Mouse (Mus musculus) thymus, postnatal 0 days (tissue): ENCODE measurements at regions not wholly inside any gene's neighbourhood (a gene's known extent, or its start where the extent isn't known, plus 50 kb on each side); places are given as distances from the start of the nearest gene placed in this dataset.

Experiments
- DNase-seq: peaks from one replicate; pipeline ENCODE4 v3.0.0-alpha.2; 2015; ENCODE audit warnings: low spot score

DNA sequence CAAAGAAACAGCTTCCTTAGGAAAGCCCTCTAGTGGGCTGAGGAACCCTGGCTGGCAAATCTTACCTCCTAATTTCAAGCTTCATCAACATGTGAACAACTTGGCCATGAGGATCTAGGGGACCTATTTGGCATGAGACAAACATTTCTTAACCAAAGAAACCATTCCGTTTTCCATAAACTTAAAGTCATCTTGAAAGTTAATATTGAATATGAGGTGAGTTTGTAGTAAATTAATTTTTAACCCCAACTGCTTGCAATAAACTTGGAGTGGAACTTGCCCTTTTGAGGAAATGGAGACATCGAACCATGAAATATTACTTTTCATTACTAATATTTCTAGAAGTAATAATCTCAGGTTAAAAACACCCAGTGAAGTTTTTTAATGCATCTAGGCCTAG lies 229.7 kb downstream of the Cdh26 start:
- DNase-seq: no peak

DNA sequence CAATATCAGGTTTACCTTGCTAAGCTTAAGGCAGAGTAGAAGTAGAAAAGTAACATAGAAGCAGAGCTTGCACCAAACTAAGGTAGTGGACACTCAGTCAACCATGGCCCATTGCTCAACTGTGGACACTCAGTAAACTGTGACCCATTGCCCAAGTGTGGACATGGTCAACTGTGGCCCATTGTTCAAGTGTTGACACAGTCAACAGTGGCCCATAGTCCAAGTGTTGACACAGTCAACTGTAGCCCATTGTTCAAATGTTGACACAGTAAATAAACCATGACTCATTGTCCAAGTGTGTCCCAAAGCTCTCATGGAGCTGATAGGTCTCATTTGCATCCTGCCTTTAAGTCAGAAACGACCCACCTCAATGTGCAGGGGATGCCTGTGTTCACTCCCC lies 232.1 kb downstream of the Cdh26 start:
- no peak for DNase-seq

DNA sequence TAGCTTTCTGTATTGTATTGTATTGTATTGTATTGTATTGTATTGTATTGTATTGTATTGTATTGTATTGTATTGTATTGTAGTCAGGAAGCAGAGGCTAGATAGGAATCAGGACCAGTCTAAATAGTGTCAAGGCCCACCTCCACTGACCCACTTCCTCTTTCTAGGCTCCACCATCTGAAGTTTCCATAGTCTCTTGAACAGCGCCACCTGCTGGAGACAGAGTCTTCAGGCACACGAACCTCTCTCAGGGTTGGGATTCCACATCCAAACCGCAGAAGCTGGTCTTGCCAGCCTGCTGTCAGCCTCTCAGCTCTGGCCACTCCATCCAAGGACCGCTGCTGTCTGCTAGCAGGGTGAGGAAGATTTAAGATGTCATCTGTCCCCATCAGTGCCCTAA lies 234.6 kb downstream of the Cdh26 start:
- peak; percentile 74 for DNase-seq

DNA sequence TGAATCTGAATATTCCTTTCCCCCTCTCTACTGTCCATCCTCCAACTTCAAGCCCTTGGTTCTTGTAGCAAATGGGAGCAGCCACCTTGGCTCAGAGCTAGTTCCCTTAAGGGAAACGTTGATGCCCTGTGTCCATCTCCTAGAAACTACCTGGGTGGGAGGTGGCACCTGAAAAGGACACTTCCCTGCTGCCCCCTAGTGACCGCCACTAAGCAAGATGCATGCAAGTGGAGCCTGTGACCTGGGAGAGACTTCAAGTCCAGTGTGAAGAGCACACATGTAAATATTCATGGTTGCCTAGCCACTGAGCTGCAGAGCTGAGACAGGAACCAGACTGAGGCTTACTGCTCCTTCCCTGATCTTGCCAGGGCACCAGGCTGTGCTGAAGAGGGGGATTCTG lies 238.1 kb downstream of the Cdh26 start:
- DNase-seq: no peak

DNA sequence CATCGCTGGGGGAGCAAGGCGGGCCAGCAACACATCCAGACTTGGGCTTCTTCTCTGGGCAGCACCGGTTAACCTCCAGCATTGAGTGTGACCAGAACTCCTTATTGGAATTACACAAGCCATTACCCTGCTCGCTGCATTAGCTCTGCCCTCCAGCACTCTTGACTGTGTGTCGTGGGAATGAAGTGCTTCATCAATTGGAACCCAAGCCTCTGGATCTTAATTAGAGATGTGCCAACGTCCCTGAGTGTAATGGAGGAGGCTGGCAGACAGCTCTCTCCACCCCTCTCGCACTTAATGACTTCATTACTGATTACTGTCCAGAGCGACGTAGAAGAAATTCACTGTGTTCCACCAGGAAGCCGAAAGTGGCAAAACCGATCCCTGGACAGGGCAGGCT lies 240.6 kb downstream of the Cdh26 start:
- DNase-seq: no peak

DNA sequence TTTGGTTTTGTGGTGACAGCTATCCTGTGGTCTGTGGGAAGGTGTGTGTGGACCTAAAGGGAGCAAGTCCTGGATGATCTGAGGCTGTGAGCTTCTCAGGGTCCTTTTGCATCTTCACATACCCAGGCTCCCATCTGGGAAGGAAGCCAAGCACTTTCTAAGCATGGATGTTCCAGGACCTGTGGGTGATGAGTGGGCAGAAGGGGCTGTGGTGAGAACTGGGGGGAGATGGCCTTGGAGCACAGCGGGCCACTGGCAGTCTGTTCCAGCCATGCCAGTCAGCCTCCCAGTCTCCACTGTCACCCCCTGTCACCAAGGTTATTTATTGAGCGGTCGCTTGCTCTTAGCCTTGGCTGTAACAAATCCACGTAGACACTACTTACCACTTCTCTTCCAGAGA lies 243.3 kb downstream of the Cdh26 start:
- no peak for DNase-seq

DNA sequence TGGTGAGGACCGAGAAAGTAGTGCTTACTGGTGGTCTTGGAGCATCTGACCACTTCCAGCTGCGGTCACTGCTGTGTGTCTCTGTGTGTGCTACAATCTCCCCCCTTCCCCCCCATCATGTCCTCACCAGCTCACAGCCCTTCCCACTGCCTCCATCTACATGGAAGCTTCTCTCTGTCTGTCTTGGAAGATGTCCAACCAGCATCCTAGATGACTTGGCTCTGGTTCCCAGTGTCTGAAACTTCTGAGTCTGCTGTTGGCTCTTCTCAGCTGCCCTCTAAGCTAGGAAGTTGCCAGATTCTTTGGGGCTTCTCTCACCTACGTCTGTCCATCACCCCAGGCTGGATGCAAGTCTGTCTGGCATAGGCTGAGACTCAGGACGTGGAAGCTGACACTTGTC lies 244.3 kb downstream of the Cdh26 start:
- DNase-seq: no peak

DNA sequence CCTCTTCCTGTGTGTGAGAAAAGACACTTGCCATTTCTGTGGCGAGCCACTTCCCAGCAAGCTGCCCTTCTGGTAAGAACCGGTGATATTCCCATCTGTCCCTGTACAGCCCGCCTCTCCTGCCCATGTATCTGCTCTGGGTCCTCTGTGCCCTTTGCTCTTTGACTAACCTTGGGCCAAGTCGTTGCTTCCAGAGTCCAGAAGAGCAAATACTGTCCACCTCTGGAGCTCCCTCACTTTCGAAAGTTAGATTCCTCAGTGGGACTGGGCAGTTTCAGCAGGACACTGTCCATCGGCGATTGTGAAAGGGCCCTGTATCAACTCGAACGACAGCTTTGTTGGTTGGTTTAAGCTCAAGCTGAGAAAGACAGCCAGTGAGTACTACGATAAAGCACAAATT lies 246.6 kb downstream of the Cdh26 start:
- no peak for DNase-seq

DNA sequence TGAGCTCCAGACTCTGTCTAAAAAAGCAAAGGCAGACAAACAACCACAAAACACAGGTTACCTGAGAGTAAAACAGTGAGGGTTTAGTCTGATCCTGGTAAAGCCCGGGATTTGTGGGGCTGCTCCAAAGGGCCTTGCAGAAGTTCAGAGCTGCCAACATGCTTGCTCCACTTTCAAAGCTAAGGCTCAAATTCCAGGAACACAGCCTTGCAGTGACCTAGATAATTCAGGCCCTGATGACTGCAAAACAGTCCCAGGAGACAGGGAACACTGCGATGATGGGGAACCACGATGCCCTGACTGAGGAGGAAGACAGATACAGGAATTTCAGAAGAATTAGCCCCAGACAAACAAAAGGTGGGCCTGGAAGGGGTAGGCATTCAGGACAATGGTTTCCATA lies 250.0 kb downstream of the Cdh26 start:
- DNase-seq: no peak

DNA sequence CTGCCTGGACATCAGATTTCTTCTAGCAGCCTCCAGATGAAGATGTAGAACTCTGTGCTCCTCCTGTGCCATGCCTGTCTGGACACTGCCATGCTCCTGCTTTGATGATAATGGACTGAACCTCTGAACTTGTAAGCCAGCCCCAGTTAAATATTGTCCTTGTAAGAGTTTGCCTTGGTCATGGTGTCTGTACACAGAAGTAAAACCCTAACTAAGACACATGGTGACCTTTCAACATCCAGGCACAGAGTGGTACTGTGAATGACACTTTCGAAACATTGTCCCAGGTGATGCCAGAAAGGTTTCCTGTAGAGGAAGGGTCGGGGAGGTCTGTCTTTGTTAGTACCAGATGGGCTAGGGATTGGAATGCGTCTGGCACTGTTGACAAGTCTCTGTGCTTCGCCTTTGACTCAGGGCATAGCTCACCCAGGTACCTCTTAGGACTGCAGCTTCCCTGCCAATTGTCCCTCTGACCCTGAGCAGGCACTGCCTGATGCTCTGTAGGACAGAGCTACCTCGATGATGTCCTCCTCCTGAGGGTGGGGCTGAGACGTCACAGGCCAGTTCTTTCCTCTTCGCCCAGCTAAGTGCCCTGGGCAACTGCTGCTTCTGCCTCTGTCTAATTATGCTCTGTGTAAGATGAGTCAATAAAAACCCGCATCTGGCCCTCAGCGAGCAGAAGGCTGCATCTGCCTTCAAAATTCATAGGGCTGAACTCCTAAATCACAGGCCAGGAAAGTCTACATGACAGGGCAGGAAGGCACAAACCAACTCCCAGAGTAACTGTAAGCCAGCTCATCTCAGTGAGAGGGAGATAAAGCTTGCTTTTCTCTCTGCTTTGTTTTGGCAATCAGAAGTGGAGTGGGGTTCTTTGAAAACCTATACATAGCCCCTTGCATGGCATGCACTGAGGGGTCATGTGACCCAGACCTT lies 254.0 kb downstream of the Cdh26 start:
- no peak for DNase-seq

DNA sequence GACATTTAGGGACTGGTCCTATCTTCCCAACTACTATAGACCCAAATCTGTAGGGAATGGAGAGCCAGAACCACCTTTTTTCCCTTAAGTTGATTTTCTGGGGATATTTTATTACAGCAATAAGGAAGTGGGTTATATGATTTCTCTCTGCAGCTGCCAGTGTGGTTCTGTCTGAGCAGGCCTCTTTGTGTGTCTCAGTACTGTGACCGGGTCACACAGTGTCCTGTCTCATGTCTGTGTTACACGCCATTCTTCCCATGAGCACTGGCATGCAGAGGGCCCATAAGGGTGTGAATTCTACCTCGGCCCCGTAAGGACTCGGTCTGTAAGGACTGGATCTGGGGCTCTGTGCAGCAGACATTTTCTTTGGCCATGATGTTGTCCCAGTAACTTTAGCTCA lies 254.9 kb downstream of the Cdh26 start:
- DNase-seq: no peak

DNA sequence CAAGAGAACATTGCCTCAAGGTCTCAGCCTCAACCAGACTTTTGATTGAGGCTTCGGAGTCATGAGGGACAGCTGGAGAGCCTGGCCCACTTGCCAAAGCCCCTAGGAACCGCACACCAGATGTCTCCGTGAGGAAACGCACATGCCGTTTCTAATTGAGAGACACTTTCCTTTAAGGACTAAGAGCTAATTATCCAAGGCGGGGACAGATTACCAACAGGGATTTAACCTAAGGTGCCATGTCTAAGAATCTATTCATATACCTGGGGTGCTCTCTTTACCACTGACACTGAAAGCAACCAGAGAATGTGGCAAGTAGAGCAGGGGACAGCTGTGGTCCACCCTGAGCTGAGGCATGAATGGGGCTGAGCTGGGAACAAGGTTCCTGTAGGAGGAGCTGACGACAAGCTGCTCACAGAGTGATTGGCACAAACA lies 255.9 kb downstream of the Cdh26 start:
- DNase-seq: no peak

DNA sequence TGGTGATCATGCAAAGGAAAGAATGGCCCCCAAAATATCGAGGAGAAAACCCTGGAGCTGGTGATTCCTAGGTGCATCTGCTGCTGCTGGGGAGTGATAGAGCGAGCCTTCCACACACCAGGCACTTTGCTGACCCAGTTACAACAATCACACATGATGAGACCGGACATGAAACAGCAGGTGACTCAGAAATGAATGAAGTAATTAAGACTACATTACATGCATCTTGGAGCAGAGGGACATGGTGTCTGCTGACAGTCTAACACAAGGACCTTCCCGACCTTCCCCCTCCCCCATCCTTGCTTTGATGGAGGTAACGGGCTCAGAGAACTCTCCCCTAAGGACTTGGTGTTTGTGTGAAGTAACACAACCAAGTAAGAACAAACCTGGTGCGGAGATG lies 258.3 kb downstream of the Cdh26 start:
- no peak for DNase-seq

DNA sequence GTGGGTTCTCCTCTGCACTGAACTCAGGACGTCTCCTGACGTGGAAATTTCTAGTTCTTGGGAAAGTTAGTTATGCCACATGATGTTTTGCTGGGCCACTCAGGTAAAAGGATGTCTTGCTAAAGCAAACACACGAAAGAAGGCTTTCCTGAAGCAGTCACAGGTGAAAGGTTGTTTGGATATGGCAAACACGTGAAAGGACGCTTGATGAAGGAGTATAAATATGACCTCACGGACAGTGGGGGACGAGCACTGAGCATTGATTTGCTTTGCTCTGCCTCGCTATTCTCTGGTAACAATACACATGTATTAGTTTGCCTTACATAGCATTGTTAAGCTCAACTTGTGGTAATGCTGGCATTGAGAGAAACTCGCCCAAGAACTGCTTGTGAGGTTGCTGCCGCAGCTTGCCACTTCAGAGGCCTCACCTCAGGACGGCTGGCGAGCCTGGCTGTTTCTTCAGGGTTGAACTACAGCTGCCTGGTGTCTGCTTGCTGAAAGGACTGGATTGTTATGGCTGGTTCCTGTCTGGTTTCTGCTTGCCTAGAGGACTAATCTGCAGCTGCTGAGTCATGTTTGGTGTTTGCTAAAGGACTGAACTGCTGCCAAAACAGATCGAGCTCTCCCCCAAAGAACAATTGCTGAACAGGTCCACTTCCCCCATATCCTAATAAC lies 261.0 kb downstream of the Cdh26 start:
- DNase-seq: peak; percentile 21

DNA sequence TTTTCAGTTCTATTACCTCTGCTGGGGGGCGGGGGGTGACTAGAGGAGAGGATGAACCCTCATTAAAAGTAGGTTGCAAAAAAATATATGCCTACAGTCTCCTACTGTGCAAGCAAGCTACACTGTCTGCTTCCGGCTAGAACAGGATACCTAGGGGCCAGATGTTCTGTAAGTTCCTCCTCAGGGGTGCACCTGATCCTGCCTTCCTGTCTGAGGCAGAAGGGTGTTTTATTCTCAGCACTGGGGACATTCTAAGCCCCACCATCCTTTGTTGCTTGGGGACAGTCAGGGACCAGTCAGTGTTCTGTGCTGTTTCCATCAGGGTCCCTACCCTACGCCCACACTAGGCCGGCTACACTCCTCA lies 261.5 kb downstream of the Cdh26 start:
- no peak for DNase-seq

DNA sequence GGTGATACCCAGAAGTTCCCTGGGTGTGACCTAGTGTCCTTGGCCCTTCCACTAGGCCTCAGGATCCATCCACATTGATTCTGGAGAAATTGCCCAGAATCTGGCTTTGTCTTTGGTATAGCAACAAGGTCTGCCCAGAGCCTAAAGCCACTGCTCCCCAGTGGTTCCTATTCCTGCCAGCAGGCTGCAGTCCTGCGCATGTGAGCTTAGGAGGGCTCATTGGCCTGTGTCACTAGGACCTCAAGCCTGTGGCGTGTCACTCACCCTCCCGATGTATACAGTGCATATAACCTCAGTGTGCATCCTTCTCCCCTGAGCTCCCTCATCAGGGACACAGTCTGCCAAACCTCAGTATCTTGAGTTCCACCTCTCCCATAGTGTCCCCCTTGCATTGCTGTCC lies 261.9 kb downstream of the Cdh26 start:
- no peak for DNase-seq

DNA sequence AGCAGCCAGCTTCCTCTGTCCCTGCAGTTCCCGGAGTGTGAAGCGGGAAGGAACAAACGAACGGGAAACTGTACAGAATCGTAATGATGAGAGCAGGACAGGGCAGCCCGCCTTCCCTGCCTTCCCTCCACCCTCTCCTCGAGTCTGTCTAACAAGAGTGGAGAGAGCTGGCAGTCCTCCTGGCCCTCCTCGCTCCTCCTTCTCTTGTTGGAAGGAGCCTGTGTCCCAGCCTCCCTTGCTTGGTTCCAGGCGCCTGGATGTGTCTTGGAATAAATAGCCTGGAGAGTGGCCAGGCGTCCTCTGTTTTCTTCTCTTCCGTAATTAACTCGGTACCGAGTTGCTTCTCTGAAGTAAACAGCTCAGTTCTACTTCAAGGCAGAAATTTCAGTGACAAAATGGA lies 268.3 kb downstream of the Cdh26 start:
- no peak for DNase-seq

DNA sequence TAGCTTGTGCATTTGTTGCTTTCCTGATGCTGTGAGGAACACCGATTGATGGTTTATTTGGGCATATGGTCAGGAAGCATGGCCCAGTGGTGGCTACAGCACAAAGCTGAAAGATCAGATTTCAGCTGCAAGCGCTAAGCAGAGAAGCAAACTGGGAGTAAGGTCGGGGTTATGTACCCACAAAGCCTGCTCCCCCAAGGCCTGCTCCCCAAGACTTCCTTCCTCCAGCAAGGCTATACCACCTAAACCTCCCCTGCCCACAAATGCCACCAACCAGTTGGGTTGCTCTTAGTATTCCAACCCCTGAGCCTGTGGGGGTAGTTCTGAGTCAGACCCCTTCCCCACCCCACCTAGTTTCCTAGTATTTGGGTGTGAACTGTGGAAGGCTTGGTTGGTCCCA lies 270.5 kb downstream of the Cdh26 start:
- no peak for DNase-seq

DNA sequence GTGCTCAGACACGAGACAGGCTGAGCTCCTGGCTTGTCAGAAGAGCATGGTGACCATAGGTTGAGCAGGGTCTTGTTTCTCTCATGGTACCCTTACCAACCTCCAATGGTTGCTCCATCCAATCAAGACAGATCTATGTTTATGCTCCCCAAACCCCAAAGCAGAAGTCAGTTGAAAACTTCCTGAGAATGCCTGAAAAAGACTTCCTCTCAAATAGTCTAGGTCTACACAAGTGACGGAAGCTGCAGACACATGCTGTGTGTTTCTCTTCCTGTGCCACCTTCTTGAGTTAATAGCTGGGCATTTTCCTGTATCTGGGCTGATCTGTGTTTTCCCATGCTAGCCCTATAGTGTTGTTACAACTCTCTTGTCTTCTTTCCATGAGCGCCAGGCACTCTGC lies 274.2 kb downstream of the Cdh26 start:
- DNase-seq: no peak

DNA sequence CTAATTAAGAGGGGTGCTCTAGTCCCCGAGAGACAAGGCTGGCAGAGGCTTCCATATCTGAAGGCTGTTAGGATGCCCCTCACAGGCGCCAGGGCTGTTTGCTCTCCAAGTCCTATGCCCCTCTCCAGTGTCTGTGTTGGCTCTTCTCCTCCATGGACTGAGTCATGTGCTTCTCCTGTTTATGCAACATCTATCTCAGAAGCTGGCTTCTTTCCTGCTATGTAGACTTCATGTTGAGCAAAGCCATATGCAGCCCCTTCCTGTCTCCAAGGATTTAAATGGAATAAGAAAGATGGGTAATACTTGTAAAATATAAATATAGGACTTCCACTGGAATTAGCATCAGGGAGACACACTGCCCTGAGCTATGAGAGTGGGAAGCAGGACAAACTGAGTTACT lies 278.3 kb downstream of the Cdh26 start:
- no peak for DNase-seq

DNA sequence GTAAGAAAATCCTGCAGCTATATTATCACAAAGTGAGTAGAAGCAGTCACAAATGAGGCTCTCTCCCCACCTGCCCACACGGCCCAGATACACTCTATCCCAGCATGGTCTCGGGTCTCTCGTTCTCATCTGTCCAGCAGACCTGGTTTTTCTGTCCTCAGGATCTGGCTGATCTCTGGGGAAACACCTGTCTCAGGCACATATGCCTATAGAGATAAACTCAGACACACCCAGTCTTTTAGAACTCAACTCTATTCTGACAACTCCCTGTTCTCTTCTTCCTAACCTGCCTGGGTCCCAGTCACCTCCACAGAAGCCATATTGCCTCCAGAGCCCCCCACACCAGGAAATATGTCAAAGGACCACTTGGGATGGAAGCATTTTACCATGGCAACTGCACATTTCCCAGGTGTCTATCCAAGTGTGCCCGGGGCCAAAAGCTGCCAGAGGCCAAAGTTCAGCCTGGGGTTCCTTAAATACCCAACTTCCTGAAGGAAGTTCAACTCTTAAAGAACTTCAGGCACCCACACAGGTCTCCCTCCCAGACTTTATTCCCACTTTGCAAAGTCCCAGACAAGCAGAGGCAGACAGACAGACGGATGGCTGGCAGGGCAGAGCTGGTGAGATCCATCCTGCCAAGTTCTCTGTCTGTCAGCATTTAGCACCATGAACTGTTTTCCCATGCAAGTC lies 279.0 kb downstream of the Cdh26 start:
- DNase-seq: no peak

DNA sequence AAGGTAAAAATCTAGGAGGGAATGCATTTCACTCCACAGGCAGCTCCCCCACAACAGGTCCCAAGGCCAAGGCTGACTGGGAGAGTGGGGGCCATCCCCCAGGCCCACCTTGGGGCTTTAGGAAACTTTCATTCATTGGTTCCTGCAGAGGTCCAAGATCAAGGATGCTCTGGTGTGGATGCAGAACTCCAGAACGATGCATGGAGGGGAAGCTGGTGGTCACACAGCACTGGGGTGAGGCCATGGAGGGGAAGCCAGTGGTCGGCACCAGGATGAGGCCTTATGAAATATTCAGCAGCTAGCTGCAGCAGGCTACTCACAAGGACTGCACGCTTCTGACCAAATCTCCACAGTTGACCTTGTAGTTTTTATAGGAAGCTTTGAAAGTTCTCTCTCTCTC lies 279.7 kb downstream of the Cdh26 start:
- no peak for DNase-seq
